Mouse (Mus musculus): ENCODE results near the gene Zkscan4.

- TF ChIP-seq CTCF (IDR thresholded peaks at IDR 0.05; ENCODE audit: extremely low read depth, insufficient read depth, insufficient read length, insufficient replicate concordance) (no peak), POLR2A (IDR thresholded peaks at IDR 0.05; ENCODE audit: low read depth, low read length) (no peak)
Measured at GRCm38 (mm10) chr13:21495080-21495479, 16.4 kb downstream of the Zkscan4 start, which contains the start of gene AK157302.
